Mouse (Mus musculus): ENCODE results near the gene Gm29776. TPM values are rescaled to one million over a fixed set of nuclear protein-coding genes. Genes with fewer than 3 reads are reported as not detected.

Gm29776 gene
- total and polyA plus RNA-seq, 2 experiments from 2014 or later, result 0.31 TPM; not detected in 1

DNA sequence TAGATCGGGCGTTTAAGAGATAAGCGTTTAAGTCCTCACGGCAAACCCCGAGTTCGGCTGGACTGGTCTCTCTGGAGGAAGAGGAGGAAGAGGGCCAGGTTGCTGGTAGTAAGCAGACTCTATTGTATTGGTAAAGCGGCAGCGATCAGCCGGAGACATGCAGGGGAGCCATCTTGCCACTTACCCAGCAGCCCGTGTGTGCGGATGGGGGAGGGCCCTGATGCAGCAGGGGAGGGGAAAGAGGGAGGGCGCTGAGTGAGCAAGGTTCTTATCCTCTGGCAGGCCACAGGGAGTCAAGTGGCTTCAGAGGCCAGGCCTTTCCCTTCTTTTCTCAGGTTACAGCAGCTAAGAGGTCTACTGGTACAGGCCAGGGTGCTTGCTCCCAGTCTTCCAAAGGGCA, 45.1 kb downstream of the Gm29776 start:
- Histone ChIP-seq H3K27me3 (ENCODE audit: insufficient read depth, low read length) (no peaks in the 10 kb centered on the region), H3K4me3 (ENCODE audit: low read depth, low read length) (peak overlapping the region; percentile 58), H3K9ac (replicated peaks; ENCODE audit: low read length, poor library complexity, severe bottlenecking) (peak overlapping the region; percentile 80), H3K9me3 (ENCODE audit: low read length) (no peaks in the 10 kb centered on the region), H3K36me3 (ENCODE audit: insufficient read depth, low read length) (peaks cover 34% of the 10 kb centered on the region), H3K4me2 (ENCODE audit: low read depth, low read length, poor library complexity, severe bottlenecking) (peak overlapping the region; percentile 71), H3K27ac (ENCODE audit: low read depth, low read length) (peak overlapping the region; percentile 83), H3K4me1 (ENCODE audit: insufficient read depth, low read length) (peaks cover 3% of the 10 kb centered on the region)
- peak; percentile 81 for ATAC-seq (ENCODE audit: low FRiP score)
- peak; percentile 87 for DNase-seq (ENCODE audit: low spot score)
- no peak; the same call in 1 of the 2 replicates for TF ChIP-seq CTCF (IDR thresholded peaks at IDR 0.05)
- under 1% methylated on average over 12 of the region's 12 CpGs for WGBS

DNA sequence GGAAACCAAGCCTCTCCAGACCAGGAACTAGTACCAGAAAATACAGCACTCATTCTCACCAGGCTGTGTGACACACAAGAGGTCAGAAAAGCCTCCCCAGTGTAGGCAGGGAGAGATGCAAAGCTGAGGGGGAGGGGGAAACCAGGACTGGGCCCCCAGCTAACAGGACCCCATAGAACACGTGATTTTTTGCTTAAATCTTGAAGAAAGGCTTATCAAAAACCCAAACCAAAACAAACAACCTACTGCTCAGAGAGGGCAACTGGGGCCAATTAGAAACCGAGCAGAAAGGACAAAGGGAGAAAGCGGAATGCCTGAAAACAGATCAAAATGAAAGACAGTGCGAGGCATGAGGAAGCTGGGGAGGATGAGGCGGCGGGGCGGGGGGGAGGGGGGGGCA, 45.8 kb downstream of the Gm29776 start:
- H3K27me3 ChIP-seq (ENCODE audit: insufficient read depth, low read length), result no peaks in the 10 kb centered on the region
- H3K27ac ChIP-seq (ENCODE audit: low read depth, low read length), result peak overlapping the region; percentile 83
- H3K9ac ChIP-seq (replicated peaks; ENCODE audit: low read length, poor library complexity, severe bottlenecking), result peak overlapping the region; percentile 80
- DNase-seq (ENCODE audit: low spot score) (no peak), ATAC-seq (ENCODE audit: low FRiP score) (no peak; the same call in 1 of the 2 replicates)
- peaks cover 3% of the 10 kb centered on the region for H3K4me1 ChIP-seq (ENCODE audit: insufficient read depth, low read length)
- WGBS, result 0% methylated on average over 7 of the region's 7 CpGs
- no peaks in the 10 kb centered on the region for H3K9me3 ChIP-seq (ENCODE audit: low read length)
- peaks cover 34% of the 10 kb centered on the region for H3K36me3 ChIP-seq (ENCODE audit: insufficient read depth, low read length)
- peak overlapping the region; percentile 58 for H3K4me3 ChIP-seq (ENCODE audit: low read depth, low read length)
- no peak for TF ChIP-seq CTCF (IDR thresholded peaks at IDR 0.05)
- peak overlapping the region; percentile 71 for H3K4me2 ChIP-seq (ENCODE audit: low read depth, low read length, poor library complexity, severe bottlenecking)

DNA sequence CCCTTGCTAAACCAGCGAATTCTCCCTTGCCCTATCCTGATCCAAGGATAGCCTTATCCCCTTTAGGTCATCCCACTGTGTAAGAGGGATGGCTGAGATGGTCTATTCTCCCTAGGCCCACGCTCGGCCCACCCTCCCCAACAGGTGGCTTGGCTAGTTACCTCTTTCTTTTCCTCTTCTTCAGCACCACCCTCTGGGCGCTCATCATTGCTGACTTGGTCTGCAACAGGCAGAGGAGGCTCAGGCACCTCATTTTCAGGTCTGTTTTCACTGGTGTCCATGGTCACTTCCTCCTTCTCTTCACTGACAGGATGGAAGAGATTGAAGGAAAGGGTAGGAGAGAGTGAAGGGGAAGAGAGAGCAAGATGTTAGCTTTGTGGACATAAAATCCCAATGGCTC, 47.1 kb downstream of the Gm29776 start:
- Histone ChIP-seq H3K27me3 (ENCODE audit: insufficient read depth, low read length) (no peaks in the 10 kb centered on the region), H3K36me3 (ENCODE audit: insufficient read depth, low read length) (peaks cover 30% of the 10 kb centered on the region), H3K9me3 (ENCODE audit: low read length) (no peaks in the 10 kb centered on the region), H3K4me3 (ENCODE audit: low read depth, low read length) (no peak overlapping the region), H3K9ac (replicated peaks; ENCODE audit: low read length, poor library complexity, severe bottlenecking) (0 out of 2 replicates have a peak overlapping the region, but pooled peaks have one; percentile 13), H3K27ac (ENCODE audit: low read depth, low read length) (no peak overlapping the region), H3K4me1 (ENCODE audit: insufficient read depth, low read length) (peaks cover 3% of the 10 kb centered on the region), H3K4me2 (ENCODE audit: low read depth, low read length, poor library complexity, severe bottlenecking) (peak overlapping the region; percentile 71; the same call in 1 of the 2 replicates)
- 75% methylated on average over 4 of the region's 4 CpGs for WGBS
- ATAC-seq (ENCODE audit: low FRiP score) (peak; percentile 18; the same call in 1 of the 2 replicates), DNase-seq (ENCODE audit: low spot score) (no peak)
- TF ChIP-seq CTCF (IDR thresholded peaks at IDR 0.05), result no peak

DNA sequence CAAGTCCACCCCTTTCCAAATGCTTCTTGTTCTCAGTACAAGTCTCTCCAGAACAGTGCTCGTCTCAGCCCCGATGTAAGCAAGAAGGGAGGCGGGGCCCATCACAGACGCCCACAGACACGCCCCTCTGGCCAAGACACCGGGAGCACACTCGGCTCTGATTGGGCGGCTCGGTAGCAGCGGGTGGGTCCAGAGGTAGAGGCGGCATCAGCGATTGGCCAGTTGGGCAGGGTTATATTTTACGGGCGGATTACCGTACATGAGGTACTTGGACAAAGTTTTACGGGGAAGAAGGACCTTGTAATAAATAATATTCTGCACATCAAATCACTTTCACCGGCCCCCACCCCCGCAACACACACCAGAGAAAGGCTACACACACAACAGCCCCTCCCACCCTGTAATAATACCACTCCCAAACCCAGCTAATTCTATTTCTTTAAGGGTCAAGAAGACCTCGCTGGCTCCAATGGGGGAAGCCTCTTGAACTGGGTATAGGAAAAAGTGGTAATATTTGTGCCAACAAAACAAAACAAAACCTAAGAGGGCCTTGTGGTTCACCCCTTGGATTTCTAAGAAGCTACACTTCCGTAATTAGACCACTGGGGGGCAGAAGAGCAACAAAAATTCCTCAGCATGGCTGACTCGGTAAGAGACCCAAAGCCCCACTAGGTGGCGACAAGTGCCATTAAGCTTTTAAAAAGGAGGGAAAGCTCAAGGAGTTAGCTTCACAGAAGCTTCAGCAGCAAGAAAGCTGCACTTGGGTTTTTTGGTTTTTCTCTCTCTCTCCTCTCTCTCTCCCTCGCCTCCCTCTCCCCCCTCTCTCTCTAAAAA, 47.8 kb downstream of the Gm29776 start:
- no peak overlapping the region for H3K27ac ChIP-seq (ENCODE audit: low read depth, low read length)
- peaks cover 30% of the 10 kb centered on the region for H3K36me3 ChIP-seq (ENCODE audit: insufficient read depth, low read length)
- 0 out of 2 replicates have a peak overlapping the region, but pooled peaks have one; percentile 13 for H3K9ac ChIP-seq (replicated peaks; ENCODE audit: low read length, poor library complexity, severe bottlenecking)
- peaks cover 3% of the 10 kb centered on the region for H3K4me1 ChIP-seq (ENCODE audit: insufficient read depth, low read length)
- TF ChIP-seq CTCF (IDR thresholded peaks at IDR 0.05), result peak; percentile 98
- DNase-seq (ENCODE audit: low spot score), result peak; percentile 97
- no peak overlapping the region for H3K4me3 ChIP-seq (ENCODE audit: low read depth, low read length)
- peak; percentile 49 for ATAC-seq (ENCODE audit: low FRiP score)
- H3K4me2 ChIP-seq (ENCODE audit: low read depth, low read length, poor library complexity, severe bottlenecking), result no peak overlapping the region
- no peaks in the 10 kb centered on the region for H3K9me3 ChIP-seq (ENCODE audit: low read length)
- no peaks in the 10 kb centered on the region for H3K27me3 ChIP-seq (ENCODE audit: insufficient read depth, low read length)
- 65% methylated on average over 23 of the region's 23 CpGs for WGBS

DNA sequence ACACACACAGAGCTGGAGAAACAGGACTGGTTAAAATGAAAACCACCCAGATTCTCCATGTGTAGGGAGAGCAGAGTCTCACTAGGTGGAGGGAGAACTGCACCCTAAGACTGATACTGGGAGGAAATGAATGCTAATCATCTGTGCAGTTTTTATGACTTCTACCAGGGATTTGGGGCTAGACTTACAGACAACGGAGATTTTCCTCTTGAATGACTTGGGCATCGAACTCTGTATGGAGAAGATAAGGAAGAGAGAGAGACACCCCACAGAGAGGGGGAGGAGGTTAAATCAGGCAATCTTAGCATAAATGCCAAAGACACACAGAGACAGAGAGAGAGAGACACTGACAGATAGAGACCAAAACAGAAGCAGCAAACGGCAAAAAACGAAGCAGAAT, 50.7 kb downstream of the Gm29776 start:
- H3K4me2 ChIP-seq (ENCODE audit: low read depth, low read length, poor library complexity, severe bottlenecking), result no peak overlapping the region
- H3K27ac ChIP-seq (ENCODE audit: low read depth, low read length), result no peak overlapping the region
- no peak overlapping the region for H3K4me3 ChIP-seq (ENCODE audit: low read depth, low read length)
- H3K36me3 ChIP-seq (ENCODE audit: insufficient read depth, low read length), result peaks cover 56% of the 10 kb centered on the region
- H3K4me1 ChIP-seq (ENCODE audit: insufficient read depth, low read length), result no peaks in the 10 kb centered on the region; the same call in none of the 2 replicates
- DNase-seq (ENCODE audit: low spot score) (no peak), ATAC-seq (ENCODE audit: low FRiP score) (no peak)
- WGBS, result 60% methylated on average over 4 of the region's 4 CpGs
- no peaks in the 10 kb centered on the region for H3K9me3 ChIP-seq (ENCODE audit: low read length)
- no peak for TF ChIP-seq CTCF (IDR thresholded peaks at IDR 0.05)
- no peaks in the 10 kb centered on the region for H3K27me3 ChIP-seq (ENCODE audit: insufficient read depth, low read length)
- no peak overlapping the region for H3K9ac ChIP-seq (replicated peaks; ENCODE audit: low read length, poor library complexity, severe bottlenecking)
